Comparison of ENCODE assay signal across 26 mouse cellular contexts in genomic region chr5:74920939-74921338, GRCm38 (mm10).
A peak's percentile ranks its signal among the peaks of the same experiment; 100 is the strongest.
DNase-seq lines count a peak whose midpoint lies in the region; ATAC-seq and TF ChIP-seq lines count a peak whose summit lies in the region.
"Had no signal": no experiment of that assay in that cellular context is flagged by ENCODE, and none has a peak within 500 bp of the region (broad histone marks: within the 10 kb centered on the region; RNA-seq: fewer than 3 reads in every experiment).

No protein-coding gene starts in this region.

- H3K27ac ChIP-seq in intestine, embryonic 16.5 days (ENCODE audit: low read length), result no peak overlapping the region
- H3K27ac ChIP-seq in intestine, postnatal 0 days (ENCODE audit: low read depth, low read length), result no peak overlapping the region
- no peak overlapping the region for H3K27ac ChIP-seq in kidney, postnatal 0 days
- H3K27ac ChIP-seq: embryonic facial prominence, embryonic 10.5 days; embryonic facial prominence, embryonic 13.5 days; forebrain, embryonic 12.5 days; forebrain, embryonic 15.5 days; heart, embryonic 15.5 days; hindbrain, embryonic 10.5 days; hindbrain, embryonic 13.5 days had no signal

- no peaks in the 10 kb centered on the region for H3K4me1 ChIP-seq in intestine, embryonic 16.5 days (ENCODE audit: control insufficient read depth, insufficient read depth, low read length)
- no peaks in the 10 kb centered on the region; the same call in 1 of the 2 replicates for H3K4me1 ChIP-seq in intestine, postnatal 0 days (replicated peaks; ENCODE audit: control insufficient read depth, insufficient read depth, low read length)
- H3K4me1 ChIP-seq in kidney, postnatal 0 days (replicated peaks; ENCODE audit: insufficient read depth, low read length), result 0 out of 2 replicates have a peak, but pooled peaks cover 5% of the 10 kb centered on the region
- H3K4me1 ChIP-seq: forebrain, embryonic 12.5 days; forebrain, embryonic 15.5 days; heart, embryonic 12.5 days; heart, embryonic 15.5 days; hindbrain, embryonic 13.5 days had no signal

- ATAC-seq in intestine, embryonic 16.5 days, result peak; percentile 52; the same call in 1 of the 2 replicates
- no peak for ATAC-seq in intestine, postnatal 0 days
- ATAC-seq in kidney, postnatal 0 days (replicated peaks; ENCODE audit: low FRiP score, low read depth), result no peak
- ATAC-seq: activated CD4-positive, CD25-positive, alpha-beta regulatory T cell, adult 4 months; forebrain, embryonic 15.5 days had no signal

- peak; percentile 56 for DNase-seq in kidney, adult 9 months
- DNase-seq in kidney, postnatal 10 days, result no peak
- peak; percentile 35 for DNase-seq in kidney, postnatal 0 days (ENCODE audit: low spot score)
- no peak for DNase-seq in kidney, adult 18-20 months
- DNase-seq: adrenal gland, adult 8-10 months; adrenal gland, postnatal 25 days; cerebellum, adult 11-12 months; cerebellum, adult 8-10 months; cerebellum, postnatal 10 days; cerebellum, postnatal 36 days; gastrocnemius, postnatal 25 days; heart, adult 18-20 months; heart, postnatal 10 days; heart, postnatal 36 days had no signal

- TF ChIP-seq CTCF in intestine, postnatal 0 days (IDR thresholded peaks at IDR 0.05; ENCODE audit: low read depth), result no peak
- TF ChIP-seq CTCF in kidney, postnatal 0 days (IDR thresholded peaks at IDR 0.05; ENCODE audit: low read depth), result no peak

- H3K9ac ChIP-seq in intestine, embryonic 16.5 days (ENCODE audit: low read depth, low read length), result no peak overlapping the region
- H3K9ac ChIP-seq in intestine, postnatal 0 days (ENCODE audit: low read depth, low read length), result no peak overlapping the region
- H3K9ac ChIP-seq in kidney, postnatal 0 days (ENCODE audit: low read depth, low read length), result no peak overlapping the region
- H3K9ac ChIP-seq: embryonic facial prominence, embryonic 13.5 days; forebrain, embryonic 12.5 days; forebrain, embryonic 15.5 days; heart, embryonic 12.5 days; heart, embryonic 15.5 days; hindbrain, embryonic 13.5 days had no signal

- no peaks in the 10 kb centered on the region for H3K9me3 ChIP-seq in intestine, embryonic 16.5 days (ENCODE audit: control insufficient read depth, low read length)
- no peaks in the 10 kb centered on the region for H3K9me3 ChIP-seq in intestine, postnatal 0 days (ENCODE audit: control insufficient read depth)
- no peaks in the 10 kb centered on the region for H3K9me3 ChIP-seq in kidney, postnatal 0 days (replicated peaks; ENCODE audit: low read length)
- H3K9me3 ChIP-seq: embryonic facial prominence, embryonic 10.5 days; embryonic facial prominence, embryonic 13.5 days; forebrain, embryonic 12.5 days; forebrain, embryonic 15.5 days; hindbrain, embryonic 10.5 days had no signal

- WGBS in intestine, embryonic 16.5 days, result 26% methylated on average over 2 of the region's 2 CpGs
- WGBS in intestine, postnatal 0 days, result 6% methylated on average over 2 of the region's 2 CpGs
- WGBS in kidney, postnatal 0 days, result 24% methylated on average over 2 of the region's 2 CpGs

- H3K27me3 ChIP-seq in intestine, embryonic 16.5 days (replicated peaks; ENCODE audit: control insufficient read depth, insufficient read depth, low read length), result no peaks in the 10 kb centered on the region
- H3K27me3 ChIP-seq in intestine, postnatal 0 days (replicated peaks; ENCODE audit: control insufficient read depth, insufficient read depth, low read length), result no peaks in the 10 kb centered on the region
- no peaks in the 10 kb centered on the region; the same call in 1 of the 2 replicates for H3K27me3 ChIP-seq in kidney, postnatal 0 days (ENCODE audit: insufficient read depth, low read length)
- H3K27me3 ChIP-seq: embryonic facial prominence, embryonic 13.5 days; forebrain, embryonic 12.5 days; forebrain, embryonic 15.5 days; heart, embryonic 12.5 days; heart, embryonic 15.5 days; hindbrain, embryonic 13.5 days had no signal

- H3K4me2 ChIP-seq in intestine, embryonic 16.5 days (ENCODE audit: low read depth, low read length), result no peak overlapping the region
- H3K4me2 ChIP-seq in intestine, postnatal 0 days (replicated peaks; ENCODE audit: low read depth), result no peak overlapping the region
- no peak overlapping the region for H3K4me2 ChIP-seq in kidney, postnatal 0 days (ENCODE audit: low read length)
- H3K4me2 ChIP-seq: embryonic facial prominence, embryonic 13.5 days; forebrain, embryonic 12.5 days; forebrain, embryonic 15.5 days; heart, embryonic 12.5 days; heart, embryonic 15.5 days; hindbrain, embryonic 13.5 days had no signal

- H3K36me3 ChIP-seq in intestine, embryonic 16.5 days (ENCODE audit: control insufficient read depth, insufficient read depth, low read length), result no peaks in the 10 kb centered on the region
- H3K36me3 ChIP-seq in intestine, postnatal 0 days (ENCODE audit: control insufficient read depth, insufficient read depth), result no peaks in the 10 kb centered on the region
- no peaks in the 10 kb centered on the region for H3K36me3 ChIP-seq in kidney, postnatal 0 days (ENCODE audit: insufficient read depth, low read length)
- H3K36me3 ChIP-seq: embryonic facial prominence, embryonic 10.5 days; embryonic facial prominence, embryonic 13.5 days; forebrain, embryonic 12.5 days; forebrain, embryonic 15.5 days; heart, embryonic 12.5 days; heart, embryonic 15.5 days; hindbrain, embryonic 10.5 days; hindbrain, embryonic 13.5 days had no signal

- H3K4me3 ChIP-seq in intestine, embryonic 16.5 days (ENCODE audit: low read length), result no peak overlapping the region
- H3K4me3 ChIP-seq in intestine, postnatal 0 days (ENCODE audit: low read depth, low read length), result no peak overlapping the region
- H3K4me3 ChIP-seq in kidney, postnatal 0 days (replicated peaks; ENCODE audit: low read depth, low read length), result no peak overlapping the region
- H3K4me3 ChIP-seq: embryonic facial prominence, embryonic 10.5 days; embryonic facial prominence, embryonic 13.5 days; erythroblast, embryonic 14.5 days; forebrain, embryonic 12.5 days; forebrain, embryonic 15.5 days; heart, embryonic 12.5 days; heart, embryonic 15.5 days; hindbrain, embryonic 10.5 days; hindbrain, embryonic 13.5 days had no signal

Comparison
In these comparisons a context has a peak if more than half of its experiments do, and no peak if none do; other contexts are left out.
1. DNase-seq: peak in kidney, adult 9 months (single experiment) and kidney, postnatal 0 days (single experiment); none in kidney, postnatal 10 days (single experiment) and kidney, adult 18-20 months (single experiment).